Mouse (Mus musculus) embryo, embryonic 11 days (tissue): ENCODE measurements at regions not wholly inside any gene's neighbourhood (a gene's known extent, or its start where the extent isn't known, plus 50 kb on each side); places are given as distances from the start of the nearest gene placed in this dataset.

Source experiments
- DNase-seq: peaks from one replicate; pipeline ENCODE4 v3.0.0-alpha.2; 2015

- DNase-seq: no peak
Measured at GRCm38 (mm10) chr1:92277199-92277747, 81.8 kb upstream of the Hdac4 start.

GRCm38 (mm10) chr1:92275388-92275787, 79.9 kb upstream of the Hdac4 start:
- peak; percentile 18 for DNase-seq

- no peak for DNase-seq
Measured at GRCm38 (mm10) chr1:92273760-92274159, 78.3 kb upstream of the Hdac4 start.

DNA sequence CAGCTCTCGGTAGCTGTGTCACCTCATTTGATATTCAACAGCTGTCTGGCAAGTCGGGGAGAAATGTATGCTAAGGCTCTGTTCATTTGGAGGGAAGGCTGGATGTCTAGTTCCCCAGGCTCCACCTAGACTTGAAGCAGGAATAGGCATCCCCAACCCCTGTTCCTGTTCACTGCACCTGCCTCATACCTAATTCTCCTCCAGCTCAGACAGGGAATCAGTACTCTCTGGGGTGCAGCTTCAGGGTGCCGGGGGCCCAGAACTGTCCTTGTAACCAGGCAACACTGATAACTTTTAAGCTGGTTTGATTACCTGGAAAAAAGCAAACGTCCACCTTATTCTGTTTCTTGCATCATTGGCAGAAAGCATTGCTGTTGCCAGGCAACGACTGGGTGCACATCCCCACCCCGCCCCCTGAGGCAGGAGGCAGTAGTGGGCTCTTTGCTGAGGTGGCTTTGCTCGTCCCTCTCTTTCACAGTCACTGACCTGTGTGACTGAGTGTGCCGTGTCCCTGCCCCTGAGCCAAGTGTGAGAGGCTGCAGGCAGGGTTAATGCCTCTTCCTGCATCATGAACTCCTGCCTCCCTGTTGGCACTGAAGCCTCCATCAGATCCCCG, 76.3 kb upstream of the Hdac4 start:
- DNase-seq: peak; percentile 35

- DNase-seq: no peak
Measured at GRCm38 (mm10) chr1:92270486-92271058, 75.1 kb upstream of the Hdac4 start.

DNA sequence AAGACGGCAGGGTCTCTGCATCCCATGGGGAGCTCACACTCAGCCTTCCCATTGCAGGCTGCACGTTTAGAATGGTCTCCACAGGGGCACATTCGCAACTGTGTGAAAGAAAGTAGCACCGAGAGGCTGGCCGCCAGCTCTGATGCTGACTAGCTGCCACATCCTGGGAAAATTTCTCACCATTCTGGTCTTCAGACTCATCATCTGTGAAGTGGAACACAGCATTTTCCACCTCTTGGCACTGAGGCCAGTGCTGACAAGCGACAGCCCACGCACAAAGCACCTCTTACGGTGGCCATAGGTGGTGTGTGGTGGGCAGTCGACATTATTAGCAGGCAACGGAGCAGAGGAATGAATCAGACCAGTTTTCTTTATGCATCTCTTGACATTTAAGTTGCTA, 74.0 kb upstream of the Hdac4 start:
- no peak for DNase-seq

DNA sequence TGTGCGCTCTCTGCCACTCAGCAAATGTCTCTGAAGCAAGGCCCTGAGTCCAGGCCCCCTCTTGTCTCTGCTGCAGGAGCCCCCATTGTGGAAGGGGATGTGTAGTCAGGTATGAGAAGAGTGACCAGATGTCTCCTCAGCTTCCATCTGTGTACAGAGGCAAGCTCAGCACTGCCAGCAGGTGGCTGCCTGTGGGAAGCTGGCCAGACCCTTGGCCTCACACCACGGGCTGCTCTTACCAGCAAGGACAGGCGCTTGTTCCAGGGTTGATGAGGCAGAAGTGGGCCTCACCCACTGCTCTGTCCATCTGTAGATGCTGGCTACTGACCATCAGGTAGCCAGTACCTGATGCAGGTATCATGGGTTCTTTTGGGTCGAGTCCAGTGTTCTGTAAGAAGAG, 69.4 kb upstream of the Hdac4 start:
- DNase-seq: no peak

GRCm38 (mm10) chr1:92259715-92260392, 64.4 kb upstream of the Hdac4 start:
- peak; percentile 26 for DNase-seq

DNA sequence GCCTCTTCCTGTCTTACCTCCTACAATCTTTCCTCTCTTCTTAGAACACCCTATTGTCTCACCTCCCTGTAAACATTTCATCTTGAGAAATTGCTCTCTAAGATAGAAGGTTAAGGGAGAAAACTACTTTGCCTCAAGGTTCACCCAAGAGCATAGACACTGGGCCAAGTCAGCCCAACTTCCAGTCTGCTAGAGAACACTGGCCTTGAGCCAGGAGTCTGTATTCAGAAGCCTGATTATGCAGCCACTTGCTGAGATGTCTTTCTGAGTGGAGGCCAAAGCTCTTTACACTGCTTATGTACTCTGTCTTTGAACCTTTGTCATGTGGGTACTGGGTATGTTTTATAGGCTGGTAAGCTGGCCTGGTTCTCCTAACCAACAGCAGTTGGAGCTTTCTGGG, 62.5 kb upstream of the Hdac4 start:
- DNase-seq: no peak

DNA sequence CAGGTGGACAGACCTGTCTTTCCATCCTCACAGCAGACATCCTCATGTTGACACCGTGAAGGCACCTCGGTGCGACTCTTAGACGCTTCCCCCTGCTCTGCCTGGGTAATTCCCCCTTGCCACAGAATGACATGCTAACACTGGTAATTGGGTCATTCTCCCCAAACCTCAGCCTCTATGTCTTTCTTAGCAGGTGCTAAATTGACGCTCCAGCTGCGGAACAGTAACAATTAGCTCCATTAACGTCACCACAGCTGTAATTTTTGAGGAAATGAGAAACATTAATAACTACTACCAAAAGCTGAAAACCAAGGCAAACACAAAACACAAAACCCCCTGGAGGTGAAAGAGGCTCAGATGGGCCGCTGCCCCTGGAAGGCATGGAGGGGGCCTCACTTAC, 57.6 kb upstream of the Hdac4 start:
- no peak for DNase-seq

DNA sequence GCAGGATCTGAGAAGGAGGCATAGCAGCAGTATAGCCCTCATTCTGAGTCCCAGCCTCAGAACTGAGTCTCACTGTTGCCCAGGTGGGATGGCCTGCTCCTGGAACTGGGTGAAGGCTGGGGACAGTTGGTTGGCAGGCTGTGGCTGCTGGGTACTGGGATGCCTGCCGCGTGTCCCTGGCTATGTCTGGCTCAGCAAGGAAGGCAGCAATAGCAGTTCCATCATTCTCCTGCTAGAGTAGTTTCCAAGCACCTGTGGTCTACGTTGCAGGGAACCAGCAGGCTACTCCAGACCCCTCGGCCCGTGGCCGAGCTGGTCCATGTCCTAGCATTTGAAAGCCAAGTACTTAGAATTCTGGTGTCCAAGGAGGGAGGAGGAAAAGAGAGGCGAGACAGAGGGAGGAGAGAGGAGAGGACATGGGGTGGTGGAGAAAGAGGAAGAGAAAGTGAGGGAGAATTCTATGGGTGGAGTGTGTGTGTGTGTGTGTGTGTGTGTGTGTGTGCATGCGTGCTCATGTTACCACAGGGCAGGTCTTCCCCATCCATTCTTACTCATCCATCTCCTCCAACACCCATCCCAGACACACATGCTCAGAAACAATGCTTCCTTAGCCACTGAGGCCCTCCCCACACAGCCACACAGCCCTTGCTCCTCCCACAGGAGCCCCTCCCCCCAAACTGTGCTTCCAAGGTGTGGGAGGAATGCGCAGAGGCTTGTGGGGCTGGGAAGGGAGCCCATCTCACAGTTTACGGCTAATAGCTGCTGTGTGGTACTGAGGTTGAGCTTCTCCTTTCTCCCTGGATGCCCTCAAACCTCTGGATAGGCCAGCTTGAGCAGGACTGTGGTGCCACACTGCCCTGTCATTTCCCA, 55.3 kb upstream of the Hdac4 start:
- DNase-seq: no peak
